Mouse (Mus musculus) 416B (cell line): ENCODE results near the gene Ocrl.

Experiments used
- DNase-seq: peaks from one replicate; pipeline ENCODE4 v3.0.0; 2011; ENCODE audit warnings: low read depth

The Ocrl gene

GRCm38 (mm10) chrX:47912306-47912792 lies at the start of gene Ocrl:
TSS of gene Ocrl (plus strand) at chrX:47912387.
- DNase-seq, result peak; percentile 74

DNA sequence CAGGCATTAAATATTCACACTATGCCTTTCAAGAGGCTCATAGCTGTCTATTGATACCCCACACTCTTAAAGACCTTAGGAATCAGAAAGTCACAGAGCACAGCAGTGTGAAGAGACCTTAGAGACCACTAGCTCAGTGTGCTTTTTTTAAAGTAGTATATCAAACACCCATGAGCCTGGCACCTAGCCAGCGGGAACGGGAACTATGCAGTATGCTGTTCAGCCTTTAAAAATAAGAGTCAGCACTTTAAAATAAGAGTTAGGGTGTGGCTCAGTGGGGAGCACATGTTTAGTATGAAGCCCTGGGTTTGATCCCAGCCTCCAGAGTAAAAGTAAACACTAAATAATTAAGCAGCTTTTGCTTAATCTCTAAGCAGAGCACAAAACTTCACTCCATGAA lies 32.1 kb upstream of the Ocrl start:
- peak; percentile 37 for DNase-seq

- no peak for DNase-seq
These were observed 29.4 kb upstream of the Ocrl start for GRCm38 (mm10) chrX:47882813-47883212.

DNA sequence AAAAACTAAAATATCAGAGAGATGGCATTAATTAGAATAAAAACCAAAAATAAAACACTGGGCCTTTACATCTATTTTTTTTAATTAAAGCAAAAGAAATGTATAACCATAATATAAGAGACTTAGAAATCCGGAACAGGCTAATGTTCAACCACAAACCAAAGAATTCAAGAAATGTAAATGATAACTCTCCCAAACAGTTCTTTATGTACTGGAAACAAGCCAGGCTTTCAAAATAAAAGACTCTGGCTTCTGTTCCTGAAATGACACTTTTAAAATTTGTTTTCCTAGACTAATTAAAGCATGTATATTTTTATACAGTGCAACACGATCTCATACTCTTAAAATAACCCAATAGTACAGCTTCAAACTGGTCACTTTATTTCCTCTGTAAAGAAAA lies 24.8 kb upstream of the Ocrl start:
- no peak for DNase-seq

- no peak for DNase-seq
These were observed 20.8 kb upstream of the Ocrl start for GRCm38 (mm10) chrX:47891243-47891906.

- no peak for DNase-seq
These were observed 20.2 kb upstream of the Ocrl start for GRCm38 (mm10) chrX:47891907-47892430.

GRCm38 (mm10) chrX:47892431-47893024 lies 19.7 kb upstream of the Ocrl start, which contains the start of gene Smarca1:
TSS of gene Smarca1 (minus strand) at chrX:47892974.
- DNase-seq, result no peak

GRCm38 (mm10) chrX:47912904-47913542 lies 836 bp downstream of the Ocrl start:
- peak; percentile 94 for DNase-seq

GRCm38 (mm10) chrX:47913543-47913938 lies 1.4 kb downstream of the Ocrl start:
- no peak for DNase-seq

DNA sequence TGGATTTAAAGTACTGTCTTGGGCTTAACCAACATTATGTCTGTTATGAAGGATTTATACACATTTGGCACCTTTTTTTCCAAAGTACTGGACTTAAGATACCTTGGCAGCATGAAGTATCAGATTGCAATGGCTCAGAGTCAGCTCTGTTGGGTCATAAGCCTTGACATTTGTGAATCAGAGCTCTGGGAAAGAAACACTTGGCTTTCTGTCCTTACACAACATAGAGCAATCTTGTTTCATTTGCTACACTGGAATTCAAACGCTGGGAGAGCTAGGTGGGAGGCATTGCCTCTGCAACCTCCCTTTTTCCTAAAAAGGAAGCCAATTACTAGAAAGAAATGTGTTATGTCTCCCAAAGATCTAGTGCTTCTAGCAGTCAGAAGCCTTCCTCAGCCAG lies 4.6 kb downstream of the Ocrl start:
- no peak for DNase-seq

GRCm38 (mm10) chrX:47920541-47920940 lies 8.4 kb downstream of the Ocrl start:
- DNase-seq, result peak; percentile 81

DNA sequence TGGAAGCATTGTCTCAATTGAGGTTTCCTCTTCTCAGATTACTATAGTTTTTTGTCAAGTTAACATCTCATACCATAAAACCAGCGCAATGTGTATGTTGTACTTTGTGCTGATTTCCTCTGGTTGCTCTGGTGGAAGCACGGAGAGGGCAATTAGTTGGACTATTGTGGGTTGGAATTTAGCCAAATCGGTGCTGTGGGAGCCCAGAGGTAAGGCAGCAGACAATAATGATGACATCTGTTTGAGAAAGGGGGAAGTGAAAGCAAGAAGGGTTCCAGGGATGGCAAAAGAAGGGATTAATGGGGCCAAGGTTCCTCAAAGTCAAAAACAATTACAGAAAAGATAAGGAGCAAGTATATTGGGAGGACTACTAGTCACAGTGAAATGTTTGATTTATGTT lies 15.8 kb downstream of the Ocrl start:
- DNase-seq, result peak; percentile 64

GRCm38 (mm10) chrX:47930449-47930848 lies 18.3 kb downstream of the Ocrl start:
- no peak for DNase-seq

DNA sequence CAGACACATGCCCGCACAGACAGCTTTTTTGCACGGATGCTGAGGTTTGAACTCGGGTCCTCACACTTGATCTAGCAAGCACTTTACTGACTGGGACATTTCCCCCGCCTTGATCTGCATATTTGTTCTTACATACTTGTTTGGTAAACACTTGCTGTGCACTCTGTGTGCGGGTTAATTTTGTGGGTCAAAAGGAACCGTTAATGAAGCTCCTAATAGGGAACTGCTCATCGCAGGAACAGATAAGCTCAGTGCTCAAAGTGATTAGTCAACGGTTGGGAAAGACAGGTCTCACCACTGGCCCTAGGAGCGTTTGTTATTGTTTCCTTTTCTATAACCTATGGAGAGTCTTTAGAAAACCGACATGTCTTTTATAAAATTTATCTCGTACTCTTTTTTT lies 22.2 kb downstream of the Ocrl start:
- peak; percentile 3 for DNase-seq

DNA sequence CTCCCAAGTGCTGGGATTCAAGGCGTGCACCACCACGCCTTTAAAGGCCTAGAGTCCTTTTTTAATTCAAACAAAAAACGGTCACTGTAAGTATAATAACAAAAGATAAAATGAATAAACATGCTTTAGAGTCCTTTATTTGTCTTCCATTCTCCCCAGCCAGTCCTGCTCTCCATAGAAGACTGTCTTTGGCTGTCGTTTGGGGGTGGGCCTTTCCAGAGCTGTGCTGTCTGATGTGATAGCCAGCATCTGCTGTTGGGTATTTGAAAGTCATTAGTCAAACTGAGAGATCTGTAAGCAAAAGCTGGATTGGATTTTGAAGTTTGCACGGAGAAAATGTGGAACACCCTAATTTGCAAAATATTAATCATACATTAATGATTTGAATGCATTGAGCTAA lies 24.7 kb downstream of the Ocrl start:
- DNase-seq, result no peak

- no peak for DNase-seq
These were observed 25.6 kb downstream of the Ocrl start for GRCm38 (mm10) chrX:47937740-47938139.

DNA sequence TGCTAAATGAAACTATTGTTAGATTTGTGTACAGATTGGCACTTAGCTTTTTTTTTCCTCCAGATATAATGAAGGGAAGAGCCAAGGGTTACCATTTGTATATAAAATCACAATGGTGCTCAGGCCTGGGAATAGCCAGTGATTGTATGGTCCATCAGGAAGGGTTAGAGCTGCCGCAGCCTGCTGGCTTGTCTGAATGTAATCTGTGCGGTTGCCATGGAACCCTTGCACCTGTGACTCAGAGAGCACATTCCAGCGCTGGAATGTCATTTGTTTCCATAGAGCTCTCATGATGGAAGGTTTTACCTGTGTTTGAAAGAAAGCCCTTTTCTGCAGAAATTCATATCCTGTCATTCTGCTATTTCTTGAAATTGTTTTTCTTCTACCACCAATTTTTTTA lies 37.5 kb downstream of the Ocrl start:
- DNase-seq, result no peak

DNA sequence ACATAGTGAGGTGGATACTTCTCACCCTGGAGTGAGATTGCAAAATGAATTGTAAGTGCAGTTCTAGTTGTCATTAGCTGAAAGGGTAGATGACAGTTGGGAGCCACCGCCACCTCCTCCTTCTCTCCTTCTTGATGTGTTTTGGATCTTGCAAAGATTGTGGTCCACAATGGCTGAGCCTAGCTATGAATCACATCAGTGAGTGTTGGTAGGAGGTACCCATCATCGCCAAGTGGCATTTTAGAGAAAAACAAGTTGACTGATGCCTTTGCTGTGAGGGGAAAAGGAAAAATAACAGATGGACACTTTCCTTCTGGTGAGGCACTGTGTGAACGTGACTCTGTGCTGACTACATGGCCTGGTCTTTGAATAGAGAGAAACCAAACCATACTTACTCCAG lies 50.4 kb downstream of the Ocrl start:
- DNase-seq, result no peak

GRCm38 (mm10) chrX:47970371-47970770 lies 58.2 kb downstream of the Ocrl start:
- DNase-seq, result no peak

DNA sequence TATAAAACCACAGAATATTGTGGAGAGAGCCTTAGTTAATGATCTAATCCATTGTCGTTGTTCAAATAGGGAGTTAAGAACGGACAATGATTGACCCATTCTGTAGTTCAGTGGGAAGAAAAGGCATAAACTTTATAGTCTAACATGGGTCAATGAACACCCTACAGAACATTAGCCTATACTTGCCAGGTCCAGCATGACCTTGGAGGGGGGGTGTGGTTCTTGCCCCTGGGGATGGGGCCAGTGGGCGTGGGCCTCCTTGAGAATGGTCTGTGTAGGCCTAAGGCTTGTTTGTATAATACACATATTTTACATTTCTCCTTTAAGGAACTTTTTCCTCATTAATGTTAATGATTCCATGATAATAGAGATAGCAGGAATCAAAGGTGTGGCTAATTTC lies 58.7 kb downstream of the Ocrl start:
- no peak for DNase-seq

- DNase-seq, result no peak
These were observed 59.4 kb downstream of the Ocrl start for GRCm38 (mm10) chrX:47971366-47972128.

- DNase-seq, result peak; percentile 93
These were observed 64.4 kb downstream of the Ocrl start for GRCm38 (mm10) chrX:47976551-47976950.
